15 mouse cellular contexts compared by ENCODE assay signal in genomic region chr15:99248972-99249371, GRCm38 (mm10). TPM values are rescaled to one million over a fixed set of nuclear protein-coding genes. Genes with fewer than 3 reads are reported as not detected.
DNase-seq lines count a peak whose midpoint lies in the region; ATAC-seq and TF ChIP-seq lines count a peak whose summit lies in the region.
"Had no signal": no experiment of that assay in that cellular context is flagged by ENCODE, and none has a peak within 500 bp of the region (broad histone marks: within the 10 kb centered on the region; RNA-seq: fewer than 3 reads in every experiment).

No protein-coding gene starts in this region.

- peak; percentile 45 for TF ChIP-seq CTCF in heart, adult 2 months (IDR thresholded peaks at IDR 0.05)

- H3K4me3 ChIP-seq in kidney, embryonic 16.5 days (ENCODE audit: low read length), result no peak overlapping the region
- H3K4me3 ChIP-seq in heart, adult 2 months, result peak overlapping the region; percentile 33
- no peak overlapping the region for H3K4me3 ChIP-seq in forebrain, embryonic 11.5 days (ENCODE audit: low read depth, low read length)
- H3K4me3 ChIP-seq: embryonic facial prominence, embryonic 13.5 days; hindbrain, embryonic 10.5 days; neural tube, embryonic 13.5 days had no signal

- ATAC-seq in kidney, embryonic 16.5 days (ENCODE audit: low FRiP score, low TSS enrichment), result peak; percentile 19; the same call in 1 of the 2 replicates
- no peak for ATAC-seq in forebrain, embryonic 11.5 days (replicated peaks; ENCODE audit: low FRiP score)

- H3K9me3 ChIP-seq in kidney, embryonic 16.5 days (ENCODE audit: low read length), result no peaks in the 10 kb centered on the region
- H3K9me3 ChIP-seq in forebrain, embryonic 11.5 days (ENCODE audit: control insufficient read depth, low read length), result no peaks in the 10 kb centered on the region
- H3K9me3 ChIP-seq: embryonic facial prominence, embryonic 13.5 days; hindbrain, embryonic 10.5 days; neural tube, embryonic 13.5 days had no signal

- no peak overlapping the region for H3K9ac ChIP-seq in kidney, embryonic 16.5 days (replicated peaks; ENCODE audit: low read length)
- H3K9ac ChIP-seq in heart, adult 2 months (ENCODE audit: low read depth, low read length), result peak overlapping the region; percentile 44
- H3K9ac ChIP-seq in forebrain, embryonic 11.5 days (ENCODE audit: low read length), result no peak overlapping the region
- H3K9ac ChIP-seq: embryonic facial prominence, embryonic 13.5 days; neural tube, embryonic 13.5 days had no signal

- no peak overlapping the region for H3K4me2 ChIP-seq in kidney, embryonic 16.5 days (replicated peaks; ENCODE audit: low read depth, low read length)
- H3K4me2 ChIP-seq in forebrain, embryonic 11.5 days (ENCODE audit: low read depth, low read length, severe bottlenecking), result no peak overlapping the region
- H3K4me2 ChIP-seq: embryonic facial prominence, embryonic 13.5 days; neural tube, embryonic 13.5 days had no signal

- H3K27ac ChIP-seq in kidney, embryonic 16.5 days (ENCODE audit: low read length), result 0 out of 2 replicates have a peak overlapping the region, but pooled peaks have one; percentile 18
- peak overlapping the region; percentile 85 for H3K27ac ChIP-seq in heart, adult 2 months
- H3K27ac ChIP-seq in forebrain, embryonic 11.5 days (ENCODE audit: low read depth, low read length), result no peak overlapping the region
- H3K27ac ChIP-seq: embryonic facial prominence, embryonic 13.5 days; hindbrain, embryonic 10.5 days; macrophage; neural tube, embryonic 13.5 days; stomach, postnatal 0 days had no signal

- peaks cover 33% of the 10 kb centered on the region for H3K4me1 ChIP-seq in kidney, embryonic 16.5 days (ENCODE audit: insufficient read depth, low read length)
- H3K4me1 ChIP-seq in heart, adult 2 months (ENCODE audit: control insufficient read depth, insufficient read depth, low read length), result 0 out of 2 replicates have a peak, but pooled peaks cover 2% of the 10 kb centered on the region
- H3K4me1 ChIP-seq in forebrain, embryonic 11.5 days (replicated peaks; ENCODE audit: control insufficient read depth, insufficient read depth, low read length), result no peaks in the 10 kb centered on the region

- peak; percentile 77; the same call in 1 of the 2 replicates for TF ChIP-seq POLR2A in heart, adult 2 months (IDR thresholded peaks at IDR 0.05; ENCODE audit: insufficient read depth, low read depth, low read length)

- no peaks in the 10 kb centered on the region for H3K27me3 ChIP-seq in kidney, embryonic 16.5 days (ENCODE audit: insufficient read depth, low read length)
- no peaks in the 10 kb centered on the region for H3K27me3 ChIP-seq in heart, adult 2 months (ENCODE audit: control insufficient read depth, insufficient read depth, low read length)
- no peaks in the 10 kb centered on the region for H3K27me3 ChIP-seq in forebrain, embryonic 11.5 days (ENCODE audit: control insufficient read depth, insufficient read depth, low read length)
- H3K27me3 ChIP-seq: embryonic facial prominence, embryonic 13.5 days; neural tube, embryonic 13.5 days had no signal

- intact Hi-C loops in heart, adult 2 months (cut with DNase I), result no loop called here

- DNase-seq in kidney, postnatal 36 days, result no peak
- DNase-seq in heart, adult 2 months, result peak; percentile 61 to 75
- DNase-seq in layer of hippocampus, postnatal 14 days (ENCODE audit: low spot score in 2 of 2), result peak; percentile 54 to 67
- DNase-seq in skeletal muscle tissue, adult 2 months (ENCODE audit: low read depth, low spot score), result peak; percentile 71
- DNase-seq in liver, result no peak
- no peak for DNase-seq in thymus, postnatal 0 days (ENCODE audit: low spot score)
- DNase-seq in forebrain, embryonic 11.5 days (ENCODE audit: low spot score), result no peak

- 40% methylated on average over 9 of the region's 9 CpGs for WGBS in kidney, embryonic 16.5 days
- 43% methylated on average over 9 of the region's 9 CpGs for WGBS in heart, adult 2 months
- 93% methylated on average over 9 of the region's 9 CpGs for WGBS in forebrain, embryonic 11.5 days

- H3K36me3 ChIP-seq in kidney, embryonic 16.5 days (ENCODE audit: insufficient read depth, low read length), result peaks cover 42% of the 10 kb centered on the region
- H3K36me3 ChIP-seq in heart, adult 2 months (ENCODE audit: control insufficient read depth, insufficient read depth, low read length), result no peaks in the 10 kb centered on the region
- peaks cover 8% of the 10 kb centered on the region; the same call in 1 of the 2 replicates for H3K36me3 ChIP-seq in forebrain, embryonic 11.5 days (ENCODE audit: control insufficient read depth, insufficient read depth, low read length)

- H3K79me2 ChIP-seq in heart, adult 2 months (replicated peaks; ENCODE audit: control insufficient read depth, insufficient read depth, low read length), result no peaks in the 10 kb centered on the region

- TF ChIP-seq EP300 in heart, adult 2 months (IDR thresholded peaks at IDR 0.05; ENCODE audit: insufficient read depth, low read depth, low read length), result peak; percentile 84

RNA-seq across cellular contexts. Expression of gene Mcrs1, which starts 2.8 kb away (rescaled TPM):
- 177 and 181 TPM in 2 replicates for polyA plus RNA-seq in kidney, embryonic 16.5 days (2015; fragmentation: Nextera tagmentation; extraction: Ambion mirVana)
- total RNA-seq in heart, adult 2 months (2021), result 10 to 100 TPM; 44.2 to 52.3 TPM
- 62.1 and 67.1 TPM in 2 replicates for polyA plus RNA-seq in heart, adult 2 months (2012; rRNA removed)
- total RNA-seq in layer of hippocampus, postnatal 14 days (2021), result 10 to 100 TPM; 80.1 to 84.3 TPM
- 136 and 154 TPM in 2 replicates for polyA plus RNA-seq in thymus, postnatal 0 days (2015; fragmentation: Nextera tagmentation; extraction: Ambion mirVana)
- polyA plus RNA-seq in forebrain, embryonic 11.5 days (2014; fragmentation: Nextera tagmentation; extraction: Ambion mirVana), result 194 and 204 TPM in 2 replicates

RNA-seq across cellular contexts. Expression of gene Kcnh3, which starts 24.3 kb away (rescaled TPM):
- polyA plus RNA-seq in kidney, embryonic 16.5 days (2015; fragmentation: Nextera tagmentation; extraction: Ambion mirVana), result 0.56 and 0.77 TPM in 2 replicates
- under 1 TPM; 0.05 to 0.08 TPM for total RNA-seq in heart, adult 2 months (2021)
- 0.23 and 0.37 TPM in 2 replicates for polyA plus RNA-seq in heart, adult 2 months (2012; rRNA removed)
- total RNA-seq in layer of hippocampus, postnatal 14 days (2021), result 10 to 100 TPM; 71.6 to 78.7 TPM
- polyA plus RNA-seq in thymus, postnatal 0 days (2015; fragmentation: Nextera tagmentation; extraction: Ambion mirVana), result 20.0 and 20.8 TPM in 2 replicates
- polyA plus RNA-seq in forebrain, embryonic 11.5 days (2014; fragmentation: Nextera tagmentation; extraction: Ambion mirVana), result 0.08 and 0.12 TPM in 2 replicates
- polyA plus RNA-seq: macrophage had no signal

RNA-seq across cellular contexts. Expression of gene Prpf40b, which starts 45.9 kb away (rescaled TPM):
- polyA plus RNA-seq in kidney, embryonic 16.5 days (2015; fragmentation: Nextera tagmentation; extraction: Ambion mirVana), result 62.2 and 67.5 TPM in 2 replicates
- 10 to 100 TPM; 18.9 to 23.4 TPM for total RNA-seq in heart, adult 2 months (2021)
- polyA plus RNA-seq in heart, adult 2 months (2012; rRNA removed), result 39.5 and 39.7 TPM in 2 replicates
- 100 to 1,000 TPM in 1 of 2 experiments, 10 to 100 TPM in 1; 92.8 to 103 TPM for total RNA-seq in layer of hippocampus, postnatal 14 days (2021)
- polyA plus RNA-seq in thymus, postnatal 0 days (2015; fragmentation: Nextera tagmentation; extraction: Ambion mirVana), result 13.0 and 14.0 TPM in 2 replicates
- polyA plus RNA-seq in forebrain, embryonic 11.5 days (2014; fragmentation: Nextera tagmentation; extraction: Ambion mirVana), result 62.4 and 69.0 TPM in 2 replicates

RNA-seq across cellular contexts. Expression of gene Fam186b, which starts 46.7 kb away (rescaled TPM):
- polyA plus RNA-seq in kidney, embryonic 16.5 days (2015; fragmentation: Nextera tagmentation; extraction: Ambion mirVana), result 0.21 and 0.30 TPM in 2 replicates
- total RNA-seq in heart, adult 2 months (2021), result not detected
- 0.20 TPM in 1 of 2 replicates, not detected in the other for polyA plus RNA-seq in heart, adult 2 months (2012; rRNA removed)
- 1 to 10 TPM; 1.5 to 1.7 TPM for total RNA-seq in layer of hippocampus, postnatal 14 days (2021)
- polyA plus RNA-seq in thymus, postnatal 0 days (2015; fragmentation: Nextera tagmentation; extraction: Ambion mirVana), result 0.05 and 0.08 TPM in 2 replicates
- 0.15 and 0.36 TPM in 2 replicates for polyA plus RNA-seq in forebrain, embryonic 11.5 days (2014; fragmentation: Nextera tagmentation; extraction: Ambion mirVana)
- total RNA-seq: MEL had no signal
- polyA plus RNA-seq: limb, embryonic 11.5 days; macrophage; stomach, postnatal 0 days had no signal

Comparison
In these comparisons a context has a peak if more than half of its experiments do, and no peak if none do; other contexts are left out.
1. DNase-seq: peak in heart, adult 2 months (2 of 2), layer of hippocampus, postnatal 14 days (2 of 2) and skeletal muscle tissue, adult 2 months (single experiment); none in kidney, postnatal 36 days (0 of 2), liver (single experiment), thymus, postnatal 0 days (single experiment) and forebrain, embryonic 11.5 days (single experiment).
2. RNA of gene Kcnh3, which starts 24.3 kb away (polyA plus RNA-seq): 20.0 to 20.8 TPM in thymus, postnatal 0 days; 0.56 to 0.77 TPM in kidney, embryonic 16.5 days, 0.23 to 0.37 TPM in heart, adult 2 months and 0.08 to 0.12 TPM in forebrain, embryonic 11.5 days; every median in the first group is over 10 times any median in the second.